Mouse (Mus musculus) myocyte (in vitro differentiated cells): ENCODE measurements around the gene Mrpl16. TPM values are rescaled to one million over a fixed set of nuclear protein-coding genes. Genes with fewer than 3 reads are reported as not detected.

ENCODE experiments used
- H3K27me3 ChIP-seq: one replicate; pipeline ENCODE4 v1.6.1; 2011; ENCODE audit not compliant: control insufficient read depth, insufficient read depth, insufficient read length
- H3K36me3 ChIP-seq: one replicate; pipeline ENCODE4 v1.6.1; 2011; ENCODE audit not compliant: control insufficient read depth, insufficient read depth
- H3K4me2 ChIP-seq: one replicate; pipeline ENCODE4 v1.6.1; 2011; ENCODE audit warnings: low read depth, control low read depth
- H3K4me3 ChIP-seq: one replicate; pipeline ENCODE4 v1.5.1; 2011; ENCODE audit warnings: mild to moderate bottlenecking, control low read depth, moderate library complexity
- H3K79me2 ChIP-seq: one replicate; pipeline ENCODE4 v1.6.1; 2011; ENCODE audit not compliant: control insufficient read depth, insufficient read depth
- H3ac ChIP-seq: one replicate; pipeline ENCODE4 v1.6.1; 2011; ENCODE audit not compliant: control insufficient read depth, insufficient read length
- CEBPB ChIP-seq: IDR thresholded peaks from 2 replicates; pipeline ENCODE4 v1.6.1; 2011; ENCODE audit warnings: mild to moderate bottlenecking, moderate library complexity; ENCODE audit not compliant: poor library complexity, insufficient read depth, severe bottlenecking
- E2F4 ChIP-seq: IDR thresholded peaks from one replicate; pipeline ENCODE4 v1.6.1; 2011; ENCODE audit warnings: mild to moderate bottlenecking, control low read depth, moderate library complexity; ENCODE audit not compliant: insufficient read depth
- MAX ChIP-seq: IDR thresholded peaks from one replicate; pipeline ENCODE4 v1.6.1; 2011; ENCODE audit warnings: low read depth, mild to moderate bottlenecking, control low read depth
- MYOD1 ChIP-seq, 3 experiments: IDR thresholded peaks; one replicate each; pipeline ENCODE4 v1.6.1; 2011; ENCODE audit warnings: control low read depth in 2 of 3, low read depth in 2 of 3, mild to moderate bottlenecking in 2 of 3, moderate library complexity in 1 of 3; ENCODE audit not compliant: insufficient read length in 2 of 3, control insufficient read depth in 1 of 3
- MYOG ChIP-seq, 3 experiments: IDR thresholded peaks; one replicate each; pipeline ENCODE4 v1.6.1; 2011; ENCODE audit warnings: control low read depth in 2 of 3, low read depth in 2 of 3, mild to moderate bottlenecking in 2 of 3; ENCODE audit not compliant: insufficient read length in 2 of 3, control insufficient read depth in 1 of 3, insufficient read depth in 1 of 3
- POLR2A ChIP-seq: IDR thresholded peaks from one replicate; pipeline ENCODE4 v1.6.1; 2011; ENCODE audit warnings: low read depth, mild to moderate bottlenecking, control low read depth, moderate library complexity; ENCODE audit not compliant: insufficient read length
- POLR2AphosphoS2 ChIP-seq: IDR thresholded peaks from one replicate; pipeline ENCODE4 v1.6.1; 2011; ENCODE audit warnings: low read depth, control low read depth; ENCODE audit not compliant: insufficient read length
- REST ChIP-seq: IDR thresholded peaks from one replicate; pipeline ENCODE4 v1.6.1; 2011; ENCODE audit warnings: mild to moderate bottlenecking, control low read depth, moderate library complexity; ENCODE audit not compliant: insufficient read depth, insufficient read length
- SRF ChIP-seq: IDR thresholded peaks from one replicate; pipeline ENCODE4 v1.6.1; 2011; ENCODE audit warnings: low read depth; ENCODE audit not compliant: control insufficient read depth, insufficient read length
- TCF12 ChIP-seq: IDR thresholded peaks from one replicate; pipeline ENCODE4 v1.6.1; 2011; ENCODE audit warnings: mild to moderate bottlenecking, control low read depth; ENCODE audit not compliant: poor library complexity, insufficient read depth, severe bottlenecking
- TCF3 ChIP-seq: IDR thresholded peaks from one replicate; pipeline ENCODE4 v1.6.1; 2011; ENCODE audit warnings: low read depth, control low read depth; ENCODE audit not compliant: insufficient read length
- USF1 ChIP-seq: IDR thresholded peaks from one replicate; pipeline ENCODE4 v1.6.1; 2011; ENCODE audit warnings: low read depth, mild to moderate bottlenecking, control low read depth, moderate library complexity
- polyA plus RNA-seq: library from polyadenylated mRNA; unstranded; fragments of >200 nt; fragmentation: generic; extraction: Trizol; gene quantifications from one replicate; pipeline ENCODE4 v1.2.1, GENCODE M21; 2012; ENCODE audit warnings: missing spikeins

Mrpl16 gene
- polyA plus RNA-seq, 1 experiment, result 47.9 TPM

DNA sequence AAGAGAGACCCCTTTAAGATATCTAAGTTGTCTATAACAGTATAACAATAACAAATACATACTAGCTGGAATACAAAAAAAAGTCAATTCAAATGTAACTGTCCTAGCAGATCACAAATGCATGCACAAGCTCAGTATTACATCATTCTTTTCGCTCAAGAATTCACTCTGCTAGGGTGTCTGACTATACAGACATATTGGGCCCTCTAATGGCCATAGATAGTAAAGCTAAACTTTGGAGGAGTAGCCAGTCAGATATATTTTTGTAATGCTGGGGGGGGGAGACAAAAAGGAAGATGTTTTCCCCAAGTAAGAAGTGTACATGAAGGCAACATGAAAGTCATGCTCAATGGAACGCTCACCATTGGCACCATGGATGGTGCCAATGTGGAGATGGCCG is 5.1 kb upstream of the Mrpl16 start:
- H3K79me2 ChIP-seq, result no peaks in the 10 kb centered on the region
- H3ac ChIP-seq, result no peak overlapping the region
- no peak overlapping the region for H3K4me2 ChIP-seq
- no peaks in the 10 kb centered on the region for H3K27me3 ChIP-seq
- H3K36me3 ChIP-seq, result no peaks in the 10 kb centered on the region
- H3K4me3 ChIP-seq, result no peak overlapping the region
- no peak for TF ChIP-seq REST
- no peak for TF ChIP-seq POLR2A
- TF ChIP-seq CEBPB, result no peak
- TF ChIP-seq TCF3, result no peak
- no peak for TF ChIP-seq SRF
- TF ChIP-seq TCF12, result no peak
- TF ChIP-seq USF1, result no peak
- no peak for TF ChIP-seq MYOG (IDR thresholded peaks at IDR 0.05; ENCODE audit: control insufficient read depth in 1 of 3, insufficient read depth in 1 of 3, insufficient read length in 2 of 3, low read depth in 2 of 3)
- no peak for TF ChIP-seq MAX
- TF ChIP-seq MYOD1 (IDR thresholded peaks at IDR 0.05; ENCODE audit: control insufficient read depth in 1 of 3, insufficient read length in 2 of 3, low read depth in 2 of 3), result no peak
- no peak for TF ChIP-seq POLR2AphosphoS2
- no peak for TF ChIP-seq E2F4

DNA sequence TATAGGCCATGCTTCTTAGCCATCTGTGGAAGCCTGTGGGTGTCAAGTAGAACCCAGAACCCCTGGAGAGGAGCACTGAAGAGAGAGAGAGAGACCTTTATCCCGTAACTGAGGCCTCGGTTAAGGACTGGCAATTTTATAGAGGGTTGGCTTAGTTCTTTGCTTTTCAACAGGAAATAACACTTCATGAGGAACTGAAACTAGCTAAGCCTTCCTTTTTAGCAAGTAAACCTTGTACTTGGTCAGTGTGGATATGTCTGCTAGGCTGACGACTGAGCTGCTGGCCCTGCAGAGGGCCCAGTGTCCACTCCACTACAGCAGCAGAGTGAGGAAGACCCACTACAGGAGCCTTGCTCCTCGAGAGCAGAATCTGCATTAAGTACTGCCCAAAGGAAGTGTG is 3.8 kb upstream of the Mrpl16 start:
- Histone ChIP-seq H3K36me3 (no peaks in the 10 kb centered on the region), H3K27me3 (no peaks in the 10 kb centered on the region)
- no peak for TF ChIP-seq MAX
- no peak for TF ChIP-seq TCF3
- no peak for TF ChIP-seq MYOG (IDR thresholded peaks at IDR 0.05; ENCODE audit: control insufficient read depth in 1 of 3, insufficient read depth in 1 of 3, insufficient read length in 2 of 3, low read depth in 2 of 3)
- no peak for TF ChIP-seq POLR2A
- TF ChIP-seq POLR2AphosphoS2, result no peak
- no peak for TF ChIP-seq CEBPB
- no peak for TF ChIP-seq SRF
- no peak for TF ChIP-seq REST
- TF ChIP-seq TCF12, result no peak
- no peak for TF ChIP-seq E2F4
- TF ChIP-seq USF1, result no peak
- TF ChIP-seq MYOD1 (IDR thresholded peaks at IDR 0.05; ENCODE audit: control insufficient read depth in 1 of 3, insufficient read length in 2 of 3, low read depth in 2 of 3), result no peak

DNA sequence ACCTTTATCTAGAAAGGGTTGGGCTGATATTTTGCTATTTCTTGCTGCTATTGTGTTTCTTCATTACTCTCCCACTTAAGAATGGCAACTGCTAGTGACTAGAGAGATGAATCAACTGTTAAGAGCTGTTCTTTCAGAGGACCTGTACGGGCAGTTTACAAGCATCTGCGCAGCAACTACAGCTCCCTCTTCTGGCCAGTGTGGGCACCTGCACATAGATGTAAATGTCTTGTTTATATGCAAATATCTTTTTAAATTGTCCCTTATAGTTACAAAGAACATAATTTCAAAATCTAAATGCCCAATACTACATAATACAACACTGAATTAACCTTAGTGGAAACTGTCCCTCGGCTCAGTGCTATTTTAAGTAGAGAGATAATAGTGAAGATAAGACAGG is 2.0 kb upstream of the Mrpl16 start:
- Histone ChIP-seq H3K4me3 (no peak overlapping the region), H3K4me2 (no peak overlapping the region), H3K27me3 (no peaks in the 10 kb centered on the region), H3K79me2 (peaks cover 7% of the 10 kb centered on the region), H3ac (no peak overlapping the region), H3K36me3 (no peaks in the 10 kb centered on the region)
- TF ChIP-seq TCF3, result no peak
- no peak for TF ChIP-seq REST
- TF ChIP-seq E2F4, result no peak
- no peak for TF ChIP-seq MAX
- no peak for TF ChIP-seq MYOG (IDR thresholded peaks at IDR 0.05; ENCODE audit: control insufficient read depth in 1 of 3, insufficient read depth in 1 of 3, insufficient read length in 2 of 3, low read depth in 2 of 3)
- no peak for TF ChIP-seq TCF12
- no peak for TF ChIP-seq POLR2A
- TF ChIP-seq MYOD1 (IDR thresholded peaks at IDR 0.05; ENCODE audit: control insufficient read depth in 1 of 3, insufficient read length in 2 of 3, low read depth in 2 of 3), result no peak
- TF ChIP-seq SRF, result no peak
- no peak for TF ChIP-seq CEBPB
- TF ChIP-seq USF1, result no peak
- TF ChIP-seq POLR2AphosphoS2, result no peak

More for the DNA sequence above, 3.8 kb upstream of the Mrpl16 start:
- Histone ChIP-seq H3K79me2 (peaks cover 7% of the 10 kb centered on the region), H3ac (no peak overlapping the region), H3K4me3 (no peak overlapping the region), H3K4me2 (no peak overlapping the region)

DNA sequence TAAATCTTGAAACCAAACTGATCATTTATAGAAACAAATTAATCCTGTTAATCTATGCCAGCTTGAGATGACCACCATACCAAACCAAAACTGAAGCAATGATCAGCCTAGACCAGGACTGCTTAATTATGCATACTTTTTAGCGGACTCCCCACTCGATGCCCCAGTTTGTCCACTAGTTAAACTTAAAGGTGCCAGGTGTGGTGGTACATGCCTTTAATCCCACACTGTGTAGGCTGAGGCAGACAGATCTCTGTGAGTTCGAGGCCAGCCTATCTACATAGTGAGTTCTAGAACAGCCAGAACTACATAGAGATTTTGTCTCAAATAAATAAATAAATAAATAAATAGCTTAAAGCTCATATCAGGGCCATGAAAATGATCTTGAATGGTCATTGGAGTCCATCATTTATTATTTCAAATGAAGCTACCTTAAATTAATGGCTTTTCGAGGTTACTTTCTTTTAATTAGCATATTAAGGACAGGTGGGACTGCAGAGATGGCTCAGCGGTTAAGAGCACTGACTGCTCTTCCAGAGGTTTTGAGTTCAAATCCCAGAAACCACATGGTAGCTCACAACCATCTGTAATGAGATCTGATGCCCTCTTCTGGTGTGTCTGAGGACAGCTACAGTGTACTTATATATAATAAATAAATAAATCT is 802 bp upstream of the Mrpl16 start:
- Histone ChIP-seq H3ac (no peak overlapping the region), H3K4me3 (peak overlapping the region; percentile 55)

DNA sequence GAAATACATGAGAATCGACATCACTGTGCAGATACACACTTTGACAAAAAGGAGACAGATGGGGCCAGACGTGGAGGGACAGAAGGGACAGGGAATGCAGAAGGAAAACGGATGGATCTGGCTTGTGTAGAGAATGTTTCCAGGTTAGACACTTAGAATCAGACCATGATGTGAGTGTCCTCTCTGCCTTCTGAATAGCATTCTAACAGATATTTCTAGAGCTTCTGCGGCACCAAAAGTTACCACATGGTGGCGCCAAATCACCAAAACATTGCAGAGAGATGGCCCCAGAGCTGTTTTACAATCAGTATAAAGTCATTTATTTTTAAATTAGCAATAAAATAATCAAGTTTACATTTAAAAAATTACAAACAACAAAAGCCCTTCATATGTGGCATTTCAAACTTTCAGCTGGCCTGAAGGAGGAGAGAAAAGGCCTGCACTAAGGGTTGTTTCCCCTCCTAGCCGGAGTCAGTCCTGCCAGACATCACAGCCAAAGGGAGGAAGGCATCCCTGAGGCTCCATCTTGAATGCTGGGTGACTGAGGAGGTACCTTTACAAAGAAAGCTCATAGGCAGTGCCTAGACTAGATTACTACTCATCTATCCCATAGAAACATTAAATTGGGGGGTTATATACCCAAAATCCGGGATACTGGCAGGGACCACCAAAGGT is 7.1 kb downstream of the Mrpl16 start:
- peaks cover 15% of the 10 kb centered on the region for H3K36me3 ChIP-seq
- no peak overlapping the region for H3K4me2 ChIP-seq
- no peak overlapping the region for H3ac ChIP-seq
- TF ChIP-seq POLR2AphosphoS2 (no peak), MAX (no peak), TCF12 (no peak), MYOD1 (IDR thresholded peaks at IDR 0.05; ENCODE audit: control insufficient read depth in 1 of 3, insufficient read length in 2 of 3, low read depth in 2 of 3) (no peak), MYOG (IDR thresholded peaks at IDR 0.05; ENCODE audit: control insufficient read depth in 1 of 3, insufficient read depth in 1 of 3, insufficient read length in 2 of 3, low read depth in 2 of 3) (no peak)
- no peaks in the 10 kb centered on the region for H3K79me2 ChIP-seq
- H3K27me3 ChIP-seq, result no peaks in the 10 kb centered on the region
- no peak overlapping the region for H3K4me3 ChIP-seq

More for the DNA sequence above, 802 bp upstream of the Mrpl16 start:
- Histone ChIP-seq H3K79me2 (peaks cover 7% of the 10 kb centered on the region), H3K4me2 (peak overlapping the region; percentile 97), H3K36me3 (peaks cover 3% of the 10 kb centered on the region), H3K27me3 (no peaks in the 10 kb centered on the region)
- TF ChIP-seq E2F4 (no peak), MYOD1 (IDR thresholded peaks at IDR 0.05; ENCODE audit: control insufficient read depth in 1 of 3, insufficient read length in 2 of 3, low read depth in 2 of 3) (no peak), POLR2AphosphoS2 (no peak)
